Mouse (Mus musculus): ENCODE results near the gene Ankrd10.

- TF ChIP-seq CTCF (IDR thresholded peaks at IDR 0.05; ENCODE audit: low read depth, low read length) (no peak), POLR2A (IDR thresholded peaks at IDR 0.05; ENCODE audit: extremely low read depth, insufficient read depth, low read length) (no peak)
Observed at GRCm38 (mm10) chr8:11600301-11600951, 35.1 kb downstream of the Ankrd10 start.

Measured in liver, adult 2 months (tissue).